Mouse (Mus musculus) stomach, postnatal 0 days (tissue): ENCODE data around the gene Stab1.

Experiments
- CTCF ChIP-seq: IDR thresholded peaks from 2 replicates; pipeline ENCODE4 v1.5.1; 2016; ENCODE audit warnings: antibody characterized with exemption, low read depth, mild to moderate bottlenecking, moderate library complexity
- EP300 ChIP-seq: optimal IDR thresholded peaks from 2 replicates; pipeline ENCODE3; 2016; ENCODE audit warnings: antibody characterized with exemption

DNA sequence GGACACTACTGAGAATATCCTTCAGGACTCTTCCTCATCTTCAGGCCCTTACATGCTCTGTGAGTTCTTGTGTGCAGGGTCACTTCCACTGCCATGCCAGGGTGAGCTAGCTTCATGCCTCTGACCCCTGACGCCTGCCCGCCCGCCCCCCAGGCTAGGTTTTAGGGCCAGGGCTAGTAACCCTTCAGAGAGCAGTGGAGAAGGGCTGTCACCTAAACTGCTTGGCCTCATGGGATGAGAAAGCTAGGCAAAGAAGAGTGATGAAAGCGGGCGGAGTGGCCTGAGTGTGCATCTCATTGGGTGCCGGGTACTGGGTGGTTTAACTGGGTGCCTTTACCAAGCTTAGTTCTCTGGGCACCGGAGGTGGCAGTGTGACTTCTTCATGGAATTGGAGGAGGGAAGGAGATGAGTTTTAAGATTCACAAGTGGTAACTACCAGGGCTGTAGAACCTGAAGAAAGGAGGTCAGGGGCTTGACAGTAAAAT is 35.9 kb downstream of the Stab1 start:
- TF ChIP-seq CTCF: no peak
- TF ChIP-seq EP300: no peak
